Mouse (Mus musculus) ES-E14 (cell line): ENCODE measurements at regions not wholly inside any gene's neighbourhood (a gene's known extent, or its start where the extent isn't known, plus 50 kb on each side); places are given as distances from the start of the nearest gene placed in this dataset.
A peak's percentile ranks its signal among the peaks of the same experiment; 100 is the strongest.

Experiments used
- DNase-seq: peaks from one replicate; pipeline ENCODE4 v3.0.0-alpha.2; 2013; ENCODE audit warnings: low read depth, low spot score
- H3K27ac ChIP-seq: 2 replicates; pipeline ENCODE4 v1.5.1; 2012; ENCODE audit warnings: low read depth, mild to moderate bottlenecking, low read length, moderate library complexity, mixed read lengths; ENCODE audit not compliant: poor library complexity, insufficient read depth, severe bottlenecking
- H3K36me3 ChIP-seq: 2 replicates; pipeline ENCODE4 v1.6.1; 2012; ENCODE audit warnings: mild to moderate bottlenecking, low read length, moderate library complexity, mixed read lengths; ENCODE audit not compliant: control insufficient read depth, poor library complexity, insufficient read depth, severe bottlenecking
- H3K4me1 ChIP-seq, 2 experiments: fragments of 150-350 bp in 1 of 2; sonication (generic) in 1 of 2; 2 replicates each; pipeline ENCODE4 v1.6.1; 2012; ENCODE audit warnings: low read length in 2 of 2, mild to moderate bottlenecking in 1 of 2, mixed read lengths in 1 of 2; ENCODE audit not compliant: control insufficient read depth in 2 of 2, insufficient read depth in 2 of 2, poor library complexity in 1 of 2
- H3K4me3 ChIP-seq, 2 experiments: fragments of 150-350 bp in 1 of 2; sonication (generic) in 1 of 2; 2 replicates each; pipeline ENCODE4 v1.5.1; 2012; ENCODE audit warnings: low read length in 2 of 2, low read depth in 1 of 2, mild to moderate bottlenecking in 1 of 2, mixed read lengths in 1 of 2; ENCODE audit not compliant: insufficient read depth in 1 of 2, poor library complexity in 1 of 2, severe bottlenecking in 1 of 2
- H3K9ac ChIP-seq: 2 replicates; pipeline ENCODE4 v1.6.1; 2012; ENCODE audit warnings: low read depth, mild to moderate bottlenecking, low read length, mixed read lengths; ENCODE audit not compliant: poor library complexity, insufficient read depth, severe bottlenecking
- H3K9me3 ChIP-seq: fragments of 150-350 bp; sonication (generic); 2 replicates; pipeline ENCODE4 v1.6.1; 2012; ENCODE audit warnings: low read depth, mild to moderate bottlenecking, low read length; ENCODE audit not compliant: control insufficient read depth, insufficient read depth
- CHD2 ChIP-seq: IDR thresholded peaks from 2 replicates; pipeline ENCODE4 v1.6.1; 2014; ENCODE audit warnings: mild to moderate bottlenecking, low read depth, low read length, inconsistent platforms
- HCFC1 ChIP-seq: IDR thresholded peaks from 2 replicates; pipeline ENCODE4 v1.6.1; 2012; ENCODE audit warnings: low read length, inconsistent platforms, borderline replicate concordance; ENCODE audit not compliant: insufficient read depth
- MAFK ChIP-seq: IDR thresholded peaks from 2 replicates; pipeline ENCODE4 v1.6.1; 2014; ENCODE audit warnings: mild to moderate bottlenecking, low read depth, low read length, inconsistent platforms; ENCODE audit not compliant: insufficient read depth
- ZC3H11A ChIP-seq: IDR thresholded peaks from 2 replicates; pipeline ENCODE4 v1.6.1; 2012; ENCODE audit warnings: low read depth, mild to moderate bottlenecking, inconsistent platforms, low read length, borderline replicate concordance
- ZNF384 ChIP-seq: IDR thresholded peaks from 2 replicates; pipeline ENCODE4 v1.6.1; 2012; ENCODE audit warnings: low read depth, low read length, inconsistent platforms
- in situ Hi-C, 2 experiments: fragments of 600-800 bp; cut with MboI; formaldehyde crosslinking; loops; one replicate each; pipeline ENCODE4 v1.15.1; 2025; ENCODE audit warnings: low sequenced_read_pairs in 2 of 2, inconsistent platforms in 1 of 2; ENCODE audit not compliant: unreplicated experiment in 2 of 2

DNA sequence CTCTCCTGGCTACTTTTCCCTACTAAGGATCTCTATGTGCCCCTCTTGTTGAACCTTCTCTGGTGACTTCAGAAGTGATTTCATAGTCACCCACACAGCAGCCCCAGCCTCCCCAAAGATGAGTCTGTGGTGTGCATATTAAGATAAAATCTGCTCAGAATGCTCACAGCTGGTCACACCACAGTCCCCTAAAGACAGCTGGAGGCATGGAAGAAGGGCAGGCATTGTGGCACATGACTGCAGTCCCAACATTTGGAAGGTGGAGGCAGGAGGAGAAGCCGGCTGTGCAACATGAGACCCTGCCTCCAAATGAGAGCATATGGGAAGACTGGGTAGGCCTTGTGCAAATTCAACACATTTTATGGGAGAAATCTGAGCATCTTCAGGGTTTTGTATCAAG, 70.0 kb upstream of the Cplx2 start:
- Histone ChIP-seq H3K36me3 (no peaks in the 10 kb centered on the region), H3K9me3 (no peaks in the 10 kb centered on the region), H3K27ac (no peak overlapping the region), H3K9ac (no peak overlapping the region), H3K4me1 (peaks cover 2 to 3% of the 10 kb centered on the region in 2 experiments; a peak in 2 of 4 replicates), H3K4me3 (no peak overlapping the region)
- in situ Hi-C loops = no loop called here
- no peak for DNase-seq
- TF ChIP-seq MAFK = no peak
- TF ChIP-seq CHD2 = no peak
- TF ChIP-seq ZNF384 = no peak
- TF ChIP-seq HCFC1 = no peak
- TF ChIP-seq ZC3H11A = no peak

- H3K36me3 ChIP-seq = no peaks in the 10 kb centered on the region
- in situ Hi-C loops = no loop called here
- H3K4me1 ChIP-seq = peaks cover 2 to 3% of the 10 kb centered on the region in 2 experiments; a peak in 2 of 4 replicates
- H3K9me3 ChIP-seq = no peaks in the 10 kb centered on the region
- no peak overlapping the region for H3K9ac ChIP-seq
- H3K27ac ChIP-seq = no peak overlapping the region
- no peak overlapping the region for H3K4me3 ChIP-seq
- TF ChIP-seq CHD2 = no peak
- no peak for TF ChIP-seq ZNF384
- no peak for TF ChIP-seq MAFK
- no peak for TF ChIP-seq HCFC1
- no peak for TF ChIP-seq ZC3H11A
- no peak for DNase-seq
These were observed 69.5 kb upstream of the Cplx2 start for GRCm38 (mm10) chr13:54301677-54302076.

- no peaks in the 10 kb centered on the region for H3K9me3 ChIP-seq
These were observed 68.6 kb upstream of the Cplx2 start for GRCm38 (mm10) chr13:54302351-54303070.

DNA sequence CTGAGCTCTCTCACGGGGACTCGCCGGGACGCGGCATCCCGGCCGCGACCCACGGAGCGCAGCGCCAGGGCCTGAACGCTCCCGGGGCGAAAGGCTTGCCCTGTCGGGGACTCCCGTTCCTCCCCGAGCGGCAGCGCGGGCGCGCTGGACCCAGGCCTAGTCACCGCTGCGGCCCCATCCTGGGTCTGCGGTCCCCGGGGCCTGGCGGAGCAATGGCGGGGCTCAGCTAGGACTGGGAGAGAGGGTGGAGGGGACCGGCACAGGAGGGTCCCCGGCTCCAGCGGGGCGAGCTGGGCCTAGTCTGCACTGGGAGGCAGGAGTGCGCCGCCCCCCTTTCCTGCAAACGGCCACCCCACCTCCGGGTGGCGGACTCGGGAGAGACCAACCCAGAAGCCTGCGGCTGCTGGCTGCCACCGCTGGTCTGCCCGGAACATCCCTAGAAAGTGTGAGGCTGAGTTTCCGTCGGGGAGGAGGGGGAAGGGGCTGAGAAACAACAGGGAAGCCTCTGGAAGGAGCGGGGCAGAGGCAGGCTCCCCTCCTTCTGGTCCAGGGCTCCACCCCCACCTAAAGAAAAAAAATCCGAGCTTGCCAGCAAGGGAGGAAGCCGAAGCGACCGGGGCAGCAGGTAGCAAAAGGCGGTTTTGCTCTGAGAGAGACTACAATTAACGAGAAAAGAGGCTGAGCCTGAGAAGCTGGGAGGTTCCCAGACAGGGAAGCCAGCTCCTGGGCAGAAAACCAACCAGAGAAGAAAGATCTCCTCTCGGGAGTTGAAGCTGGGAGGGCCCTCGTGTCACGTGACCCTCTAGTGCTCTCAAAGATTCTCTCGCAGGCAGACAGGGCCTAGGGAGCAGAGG, 67.9 kb upstream of the Cplx2 start:
- peak; percentile 65 for DNase-seq
- H3K4me1 ChIP-seq = peaks cover 2 to 3% of the 10 kb centered on the region in 2 experiments; a peak in 2 of 4 replicates
- no peak for TF ChIP-seq ZC3H11A
- TF ChIP-seq MAFK = no peak
- no peak for TF ChIP-seq HCFC1
- peak; percentile 70 for TF ChIP-seq ZNF384
- no peak for TF ChIP-seq CHD2
- H3K9me3 ChIP-seq = no peaks in the 10 kb centered on the region
- in situ Hi-C loops = no loop called here
- H3K9ac ChIP-seq = peak overlapping the region; percentile 76
- no peak overlapping the region for H3K27ac ChIP-seq
- H3K36me3 ChIP-seq = no peaks in the 10 kb centered on the region
- H3K4me3 ChIP-seq = peak overlapping the region; percentile 67 to 75

More at GRCm38 (mm10) chr13:54302351-54303070, 68.6 kb upstream of the Cplx2 start:
- Histone ChIP-seq H3K36me3 (no peaks in the 10 kb centered on the region), H3K4me1 (peaks cover 2 to 3% of the 10 kb centered on the region in 2 experiments; a peak in 2 of 4 replicates), H3K9ac (peak overlapping the region; percentile 76), H3K4me3 (peak overlapping the region; percentile 67 to 75), H3K27ac (no peak overlapping the region)
- in situ Hi-C loops = no loop called here
- DNase-seq = peak; percentile 20
- no peak for TF ChIP-seq ZC3H11A
- no peak for TF ChIP-seq ZNF384
- TF ChIP-seq CHD2 = no peak
- TF ChIP-seq MAFK = no peak
- no peak for TF ChIP-seq HCFC1
